Mouse (Mus musculus): ENCODE results near the gene Adora2b.

The Adora2b gene

DNA sequence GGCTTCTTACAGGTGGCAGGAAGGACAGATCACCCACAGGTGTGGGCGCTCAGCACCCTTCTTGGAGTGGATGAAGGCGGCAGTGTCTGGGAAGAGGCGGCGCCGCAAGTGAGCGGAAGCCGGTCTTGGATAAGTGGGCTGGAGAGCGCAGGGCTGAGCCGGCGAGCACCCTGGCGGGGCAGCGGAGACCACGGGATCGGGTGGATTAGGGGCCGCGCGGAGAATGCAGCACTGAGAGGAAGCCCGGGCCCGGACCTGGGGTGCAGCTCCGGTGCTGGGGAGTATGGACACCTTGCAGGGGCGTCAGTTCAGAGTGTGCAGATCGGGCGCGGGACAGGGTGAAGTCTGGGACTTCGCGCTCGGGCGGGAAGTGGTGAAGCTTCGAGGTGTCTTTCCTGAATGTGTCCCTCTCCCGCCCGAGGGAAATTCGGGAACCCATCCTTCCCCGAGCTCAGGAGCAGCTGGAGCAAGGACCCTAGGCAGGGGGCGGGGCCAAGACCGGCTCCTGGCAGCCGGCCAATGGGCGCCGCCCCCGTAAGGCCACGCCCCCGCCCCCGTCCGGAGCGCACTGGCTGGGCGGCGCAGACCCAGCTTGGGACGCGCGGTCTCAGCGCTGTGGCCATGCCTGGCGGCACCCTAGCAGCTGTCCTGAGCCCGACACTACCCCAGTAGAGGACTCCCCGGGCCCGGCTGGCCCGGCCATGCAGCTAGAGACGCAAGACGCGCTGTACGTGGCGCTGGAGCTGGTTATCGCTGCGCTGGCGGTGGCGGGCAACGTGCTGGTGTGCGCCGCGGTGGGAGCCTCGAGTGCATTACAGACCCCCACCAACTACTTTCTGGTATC, at the start of gene Adora2b:
Gene Adora2b (plus strand): TSS at position 584 of the 844 bp plus-strand sequence.
- CTCF ChIA-PET: no interaction called here

DNA sequence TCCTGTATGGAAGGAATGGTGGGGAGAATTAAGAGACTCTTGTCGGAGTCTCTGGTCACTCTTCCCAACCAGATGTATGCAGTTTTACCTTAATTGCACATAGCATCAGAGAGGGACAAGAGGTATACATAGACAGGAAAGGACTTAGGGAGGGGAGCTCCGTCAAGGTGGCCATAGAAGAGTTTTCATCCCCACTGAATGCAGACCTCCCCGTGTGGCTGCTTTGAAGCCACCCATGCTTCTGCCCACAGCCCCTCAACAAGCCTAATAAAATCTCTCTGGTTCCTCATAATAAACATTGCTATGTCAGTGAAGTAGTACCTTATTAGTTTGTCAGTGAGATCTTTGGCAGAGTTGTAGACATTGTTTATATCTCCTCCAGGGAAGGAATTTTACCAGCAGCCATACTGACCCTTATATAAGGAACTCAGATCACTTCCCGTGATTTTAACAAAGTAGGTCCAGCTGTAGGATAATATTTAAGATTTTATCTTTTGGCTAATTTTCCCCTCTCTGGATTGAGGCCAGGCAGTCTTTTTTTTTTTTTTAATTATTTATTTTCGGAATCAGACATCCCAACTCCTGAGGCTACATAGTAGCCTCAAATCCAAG, 47.8 kb upstream of the Adora2b start:
- CTCF ChIA-PET: no interaction called here

DNA sequence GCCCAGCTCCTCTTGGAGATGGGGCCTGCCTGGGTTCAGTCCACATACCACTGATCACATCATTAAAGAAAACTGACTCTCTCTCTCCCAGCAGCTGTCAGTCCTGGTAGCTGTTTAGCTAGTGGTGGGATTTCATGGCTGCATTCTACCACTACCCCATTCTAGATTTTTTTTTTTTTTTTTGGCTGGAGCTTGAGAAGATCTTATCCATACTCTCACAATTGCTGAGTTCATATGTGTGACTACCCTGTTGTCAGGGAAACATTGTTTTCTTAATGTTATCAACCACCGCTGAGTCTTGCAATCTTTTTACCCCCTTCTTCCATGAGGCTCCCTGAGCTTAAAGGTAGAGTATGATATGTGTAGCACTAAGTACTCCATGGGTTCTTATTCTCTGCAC, 46.1 kb upstream of the Adora2b start:
- CTCF ChIA-PET: no interaction called here

DNA sequence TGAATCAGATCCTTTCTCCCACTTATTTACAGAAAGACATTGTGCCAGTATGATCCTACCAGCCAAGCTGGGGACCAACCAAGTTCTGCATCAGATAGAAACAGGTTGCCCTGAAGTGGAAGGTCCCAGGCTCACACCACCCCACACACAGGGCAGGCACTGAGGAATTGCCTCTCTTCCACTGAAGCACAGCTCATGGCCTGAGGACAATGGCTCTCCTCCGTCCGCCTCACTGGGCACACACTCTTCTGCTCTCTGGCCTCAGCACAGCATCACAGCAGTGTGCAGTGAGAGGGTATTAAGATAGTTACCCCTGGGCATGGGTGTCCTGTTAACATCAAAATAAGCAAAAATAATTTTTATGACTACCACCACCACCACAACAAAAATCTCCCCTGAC, 39.7 kb upstream of the Adora2b start:
- CTCF ChIA-PET: no interaction called here

DNA sequence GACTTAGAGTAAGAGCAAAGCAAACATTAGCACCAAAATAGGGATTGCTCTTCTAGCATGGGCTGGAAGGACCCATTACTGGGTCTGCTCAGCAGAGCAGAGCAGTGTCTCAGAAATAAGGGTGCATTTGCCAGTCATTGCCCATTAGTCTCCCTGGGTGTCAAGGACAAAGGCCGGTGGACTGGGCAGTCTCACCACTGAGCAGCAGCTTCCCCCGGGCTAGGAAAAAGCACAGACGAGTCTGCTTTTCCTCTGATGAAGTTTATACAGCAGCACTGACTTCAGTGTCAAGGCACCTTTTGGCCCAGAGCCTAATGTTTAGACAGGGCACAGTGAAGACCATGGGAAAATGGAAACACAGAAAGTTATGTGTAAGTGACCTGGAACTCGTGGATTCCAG, 38.9 kb upstream of the Adora2b start:
- CTCF ChIA-PET: no interaction called here

DNA sequence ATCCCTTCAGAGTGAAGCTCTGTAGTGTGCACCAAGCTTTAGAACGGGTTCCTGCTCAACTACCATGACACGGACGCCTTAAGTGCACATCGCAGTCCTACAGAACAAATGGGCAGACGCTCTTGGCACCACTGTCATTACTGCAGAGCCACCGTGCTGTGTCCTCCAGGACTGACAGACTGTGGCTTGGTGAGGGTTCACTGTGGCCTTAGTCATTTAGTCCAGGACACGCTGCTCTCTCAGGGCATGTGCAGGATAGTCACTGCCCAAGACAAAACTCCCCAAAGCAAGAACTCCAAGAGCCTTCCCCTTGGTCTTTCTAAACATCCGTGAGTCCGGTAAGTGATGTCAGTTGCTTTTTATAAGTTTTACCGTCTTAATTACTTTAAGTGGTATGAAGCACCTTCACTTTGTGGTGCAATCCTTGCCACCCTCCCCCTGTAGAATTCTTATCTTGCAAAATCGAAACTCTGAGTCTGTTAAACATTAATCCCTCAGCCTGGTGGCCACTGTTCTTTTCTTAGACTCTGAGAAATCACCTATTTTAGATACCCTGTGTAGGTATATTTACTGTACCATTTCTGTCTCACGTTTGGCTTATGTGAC, 35.3 kb upstream of the Adora2b start:
- CTCF ChIA-PET: no interaction called here

DNA sequence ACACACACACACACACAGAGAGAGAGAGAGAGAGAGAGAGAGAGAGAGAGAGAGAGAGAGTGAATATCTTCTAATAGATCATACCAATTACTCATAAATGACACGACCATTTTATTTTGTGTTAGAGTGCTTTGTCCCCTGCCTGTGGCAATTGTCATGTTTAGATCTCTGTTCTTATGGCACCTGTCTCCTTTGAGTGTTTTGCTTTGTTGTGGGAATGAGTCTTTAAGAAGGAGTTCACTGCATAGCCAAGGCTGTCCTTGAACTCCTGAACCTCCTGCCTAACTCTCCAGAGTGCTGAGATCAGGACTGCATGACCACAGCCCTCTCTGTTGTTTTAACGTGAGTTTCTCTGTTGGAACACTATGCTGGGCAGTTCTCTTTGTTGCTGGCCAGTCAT, 33.7 kb upstream of the Adora2b start:
- CTCF ChIA-PET: no interaction called here

DNA sequence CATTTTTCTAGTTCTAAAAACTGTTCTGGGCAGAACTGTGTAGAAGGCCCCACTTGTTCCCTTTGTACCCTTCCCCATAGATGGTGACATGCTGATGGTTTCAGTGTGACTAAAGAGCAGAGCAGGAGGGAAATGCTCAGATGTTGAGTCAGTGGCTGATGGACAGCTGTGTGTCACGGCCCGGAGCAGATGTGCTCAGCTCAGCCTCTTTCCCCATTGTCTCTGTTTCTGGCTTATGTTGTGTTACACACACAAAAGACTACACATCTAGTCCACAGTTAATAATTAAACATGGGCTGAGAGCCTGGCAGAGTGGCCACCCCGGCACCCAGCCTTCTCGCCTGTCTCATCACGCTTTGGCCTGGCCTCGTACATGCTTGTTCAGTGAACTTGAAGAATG, 31.0 kb upstream of the Adora2b start:
- CTCF ChIA-PET: interaction anchor here (0.7 kb wide), 1 partner anchor 415 kb away, joined by 4 read pairs; no protein-coding TSS in a partner anchor

DNA sequence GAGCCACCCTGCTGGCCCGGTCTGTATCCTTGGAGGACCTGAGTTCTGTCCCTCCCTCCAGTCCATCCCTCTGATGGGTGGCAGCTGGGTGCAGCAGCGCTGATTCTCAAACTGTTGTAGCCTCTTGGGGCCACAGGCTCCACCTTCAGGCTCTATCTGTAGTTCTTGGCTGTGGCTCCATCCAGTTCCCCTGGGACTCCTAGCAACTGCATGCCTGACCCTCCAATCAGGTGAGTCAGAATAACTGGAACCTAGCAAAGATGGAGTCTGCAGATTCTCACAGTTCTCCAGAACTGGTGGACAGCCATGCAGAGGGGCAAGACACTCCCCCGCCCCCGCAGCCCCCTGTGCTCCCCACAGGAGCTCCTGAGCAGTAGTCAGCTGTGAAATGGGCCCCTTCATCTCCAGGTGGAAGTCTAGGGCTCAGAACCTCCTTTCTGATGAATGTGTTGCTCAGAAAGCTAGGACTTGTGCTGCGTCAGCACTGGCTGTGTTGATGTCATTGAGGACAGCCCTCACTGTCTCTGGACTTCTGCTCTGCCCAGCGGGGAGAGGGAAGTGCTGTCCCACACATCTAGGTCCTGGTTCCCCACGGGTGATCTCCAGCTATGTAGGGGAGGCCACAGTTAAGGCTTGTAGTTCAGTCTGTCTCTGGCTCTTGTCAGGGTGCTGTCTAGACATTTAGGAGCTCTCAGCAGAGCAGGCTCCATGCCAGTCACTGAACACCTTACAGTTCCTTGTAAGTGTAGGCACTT, 27.9 kb upstream of the Adora2b start:
- CTCF ChIA-PET: no interaction called here

DNA sequence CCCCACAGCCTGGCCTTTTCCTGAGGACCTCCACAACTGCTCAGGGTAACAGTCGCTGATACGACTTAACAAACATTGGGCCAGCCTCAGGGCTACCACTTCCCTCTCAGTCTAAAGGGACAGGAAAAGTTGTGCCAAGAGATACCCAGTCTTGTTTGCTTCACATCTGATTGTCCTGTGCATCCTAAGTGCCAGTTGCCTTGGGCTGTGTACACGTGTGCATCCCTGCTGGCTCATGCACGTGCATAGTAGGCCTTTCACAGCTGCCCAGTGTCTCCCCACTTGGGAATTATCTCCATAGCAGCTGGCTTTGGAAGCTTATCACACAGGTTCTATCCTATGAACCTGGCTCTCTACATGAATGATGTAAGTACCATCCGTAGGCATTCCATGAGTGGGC, 25.4 kb upstream of the Adora2b start:
- CTCF ChIA-PET: no interaction called here

DNA sequence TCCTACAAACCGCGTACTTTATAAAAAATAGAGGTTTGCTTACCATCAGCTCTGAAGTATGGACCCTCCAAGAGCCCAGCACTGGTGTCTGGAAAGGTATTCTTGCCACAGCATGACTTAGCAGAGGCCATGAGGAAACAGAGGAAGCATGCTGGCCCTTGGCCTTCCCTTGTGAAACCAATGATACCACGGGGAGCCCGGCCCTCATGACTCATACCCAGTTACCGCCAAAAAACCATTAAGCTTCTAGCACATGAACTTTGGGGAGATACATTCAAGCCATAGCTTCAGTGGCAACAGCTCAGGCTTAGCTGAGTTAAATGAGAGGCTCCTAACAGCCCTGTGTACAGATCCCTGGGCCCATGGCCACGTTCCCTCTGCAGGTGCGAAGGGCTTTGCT, 24.8 kb upstream of the Adora2b start:
- CTCF ChIA-PET: no interaction called here

DNA sequence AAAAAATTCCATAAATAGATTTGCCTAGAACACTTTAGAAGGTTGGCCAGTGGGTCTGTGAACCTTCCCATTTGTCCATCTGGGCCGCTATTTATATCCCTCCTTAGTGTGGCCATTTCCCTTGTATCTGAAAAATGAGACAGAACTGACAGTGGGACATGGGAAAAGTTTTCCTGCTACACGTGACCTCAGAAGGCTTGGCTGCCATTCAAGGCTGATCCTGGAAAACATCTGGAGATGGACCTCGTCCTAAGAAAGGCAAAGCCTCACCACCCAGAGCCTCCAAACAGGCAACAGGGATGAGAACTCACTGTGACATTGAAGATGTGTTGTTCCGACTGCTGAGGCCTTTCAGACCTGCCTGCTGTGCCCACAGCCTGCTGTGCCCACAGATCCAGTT, 24.0 kb upstream of the Adora2b start:
- CTCF ChIA-PET: no interaction called here

DNA sequence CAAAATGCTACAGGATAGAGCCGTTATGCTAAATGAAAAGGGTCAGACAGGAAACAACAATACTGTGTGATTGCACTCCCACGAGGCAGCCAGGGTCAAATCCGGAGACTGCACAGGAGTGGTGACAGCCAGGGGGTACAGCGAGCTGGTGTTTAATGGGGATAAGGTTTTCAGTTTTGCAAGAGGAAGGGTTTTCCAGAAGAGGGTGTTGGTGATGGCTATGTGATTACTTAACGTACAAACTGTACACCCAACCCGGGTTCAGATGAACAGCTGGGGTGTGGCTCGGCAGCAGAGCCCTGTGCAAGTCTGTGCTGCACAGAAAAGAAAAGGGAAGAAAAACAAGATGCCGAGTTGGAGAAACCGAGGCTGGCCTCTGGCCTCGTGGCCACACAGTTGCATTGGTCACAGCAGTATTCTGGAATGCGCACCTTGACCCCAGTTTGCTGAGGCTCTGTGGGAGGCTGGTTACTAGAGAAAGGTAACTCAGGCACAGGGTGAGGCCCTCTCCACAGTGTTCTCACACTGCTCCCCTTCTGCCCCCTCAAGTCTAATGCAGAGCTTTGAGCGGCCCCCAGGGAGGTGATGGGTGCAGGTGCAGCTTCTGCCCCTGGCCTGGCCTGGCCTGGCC, 8.0 kb upstream of the Adora2b start:
- CTCF ChIA-PET: no interaction called here

DNA sequence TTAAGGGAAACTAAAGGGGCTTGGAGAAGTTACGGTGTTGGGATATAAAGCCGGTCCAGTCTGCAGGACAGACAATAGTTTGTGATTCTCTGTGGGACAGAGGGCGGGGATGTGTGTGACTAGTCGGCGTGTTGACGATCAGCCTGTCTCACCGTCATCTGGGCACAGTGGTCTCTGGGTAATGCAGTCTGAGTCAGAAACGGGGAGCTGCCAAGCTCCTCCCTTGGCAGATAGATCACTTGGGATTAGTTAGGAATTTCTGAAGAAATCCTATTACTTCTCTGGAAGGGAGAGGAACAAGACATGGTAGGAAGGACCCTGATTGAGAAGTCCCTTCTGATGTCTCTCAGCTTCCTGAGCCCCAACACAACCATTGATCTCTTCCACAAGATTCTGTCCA, 4.9 kb upstream of the Adora2b start:
- CTCF ChIA-PET: no interaction called here

DNA sequence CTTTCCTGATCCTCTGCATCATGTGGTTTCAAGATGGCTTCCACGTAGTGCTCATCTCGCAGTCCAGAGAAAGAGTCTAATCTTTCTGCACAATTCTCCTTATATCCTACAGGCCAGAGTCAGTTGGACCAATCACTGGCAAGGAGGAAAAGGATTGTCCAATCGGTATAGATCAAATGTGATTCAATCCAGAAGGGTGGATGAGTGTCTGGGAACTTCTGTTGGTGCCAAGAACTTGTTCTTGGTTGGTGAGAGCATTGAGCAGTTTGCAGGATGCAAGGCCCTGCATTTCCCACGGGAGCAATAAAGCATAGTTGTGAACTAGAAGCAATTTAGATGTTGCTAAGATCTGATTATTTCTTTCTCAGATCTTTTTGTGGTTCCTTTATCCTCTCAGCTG, 4.3 kb upstream of the Adora2b start:
- CTCF ChIA-PET: no interaction called here

DNA sequence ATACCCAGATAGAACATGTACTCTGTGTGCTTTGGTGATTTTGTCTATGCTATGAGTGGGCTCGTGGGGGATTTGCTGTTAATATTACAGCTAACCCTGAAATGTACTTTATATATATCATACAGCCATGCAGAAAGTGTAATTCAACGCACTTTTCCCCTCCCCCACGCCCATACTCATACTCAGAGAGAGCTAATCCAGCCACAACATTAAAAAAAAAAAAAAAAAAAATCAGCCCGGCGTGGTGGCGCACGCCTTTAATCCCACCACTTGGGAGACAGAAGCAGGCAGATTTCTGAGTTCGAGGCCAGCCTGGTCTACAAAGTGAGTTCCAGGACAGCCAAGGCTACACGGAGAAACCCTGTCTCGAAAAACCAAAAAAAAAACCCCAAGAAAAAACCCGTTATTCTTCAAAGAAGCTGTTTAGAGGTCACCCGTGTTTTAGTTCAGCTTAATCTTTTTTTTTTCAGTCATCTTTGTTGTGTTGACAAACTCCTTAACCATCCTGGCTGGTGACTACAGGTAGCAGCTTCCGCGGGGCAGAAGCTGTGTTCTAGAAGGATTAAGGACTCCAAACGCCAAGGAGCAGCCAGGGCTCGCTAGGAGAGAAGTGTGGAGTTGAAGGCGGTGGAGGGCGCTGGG, 904 bp upstream of the Adora2b start:
- CTCF ChIA-PET: interaction anchor here (0.6 kb wide), 1 partner anchor 58 kb away, joined by 3 read pairs; no protein-coding TSS in a partner anchor

DNA sequence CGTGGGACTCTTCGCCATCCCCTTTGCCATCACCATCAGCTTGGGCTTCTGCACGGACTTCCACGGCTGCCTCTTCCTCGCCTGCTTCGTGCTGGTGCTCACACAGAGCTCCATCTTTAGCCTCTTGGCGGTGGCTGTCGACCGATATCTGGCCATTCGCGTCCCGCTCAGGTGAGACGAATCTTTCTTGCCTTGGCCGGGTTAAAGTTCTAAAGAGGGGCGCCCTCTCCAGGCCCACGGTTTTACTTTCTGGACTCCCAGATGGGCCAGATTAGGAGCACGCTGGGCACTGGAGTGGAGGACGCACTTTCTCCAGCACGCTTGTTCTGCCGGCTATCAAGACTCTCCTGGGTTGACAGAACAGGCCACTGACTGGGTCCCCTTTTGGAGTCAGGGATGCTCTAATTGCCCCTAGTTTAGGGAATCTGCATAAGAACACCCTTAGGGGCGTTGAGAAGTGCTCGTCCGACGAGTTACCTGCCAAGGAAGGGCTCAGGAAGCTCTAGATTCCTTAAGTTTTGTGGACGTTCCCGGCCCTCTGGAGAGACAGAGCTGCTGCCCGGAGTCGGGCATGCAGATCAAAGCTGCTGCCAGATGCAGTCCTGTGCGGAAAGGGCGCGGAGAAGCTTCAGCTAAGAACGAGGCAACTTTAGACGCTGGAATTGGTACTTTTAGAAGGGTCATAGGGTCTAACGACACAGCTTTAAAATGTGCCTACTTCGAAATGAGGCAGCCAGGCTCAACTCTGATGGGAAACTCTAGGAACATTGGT, 668 bp downstream of the Adora2b start:
- CTCF ChIA-PET: interaction anchor here (0.5 kb wide), 1 partner anchor 115 kb away, joined by 4 read pairs; no protein-coding TSS in a partner anchor

DNA sequence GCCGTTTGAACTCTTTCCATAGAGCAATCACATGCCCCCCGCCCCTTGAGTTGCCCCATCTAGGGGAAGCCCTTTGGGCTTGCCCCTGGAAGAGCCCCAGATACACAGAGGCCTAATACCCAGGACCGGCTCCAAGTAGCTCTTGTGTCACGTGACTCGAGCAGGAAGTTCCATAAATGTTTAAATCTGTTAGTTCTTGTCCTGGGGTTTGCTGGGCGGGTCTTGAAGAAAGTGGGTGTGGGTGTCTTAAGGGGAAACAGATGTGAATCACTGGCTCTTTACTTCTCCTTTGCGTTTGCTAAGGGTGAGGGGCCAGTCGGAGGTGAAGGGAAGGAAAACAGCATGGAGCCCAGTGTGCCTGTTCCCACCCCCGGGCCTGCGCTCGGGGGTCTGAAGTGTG, 2.3 kb downstream of the Adora2b start:
- CTCF ChIA-PET: no interaction called here

DNA sequence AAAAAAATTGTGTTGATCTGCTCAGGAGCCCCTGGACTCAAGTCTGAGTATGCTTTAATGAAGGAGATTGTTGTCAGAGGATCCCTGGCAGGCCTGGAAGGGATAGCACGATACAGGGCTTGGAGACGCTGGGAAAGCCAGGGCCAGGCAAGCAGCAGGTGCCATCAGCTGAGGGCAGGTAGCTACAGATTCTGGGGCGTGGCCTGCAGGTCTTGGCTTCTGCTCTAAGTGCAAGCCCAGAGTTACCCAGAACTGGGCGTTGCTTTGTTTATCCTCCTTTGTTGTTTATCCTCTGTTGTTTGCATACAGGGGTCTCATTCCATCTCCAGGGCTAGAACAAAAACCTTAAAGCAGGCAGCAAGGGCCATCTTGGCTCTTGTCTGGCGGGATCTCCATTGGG, 4.6 kb downstream of the Adora2b start:
- CTCF ChIA-PET: no interaction called here

DNA sequence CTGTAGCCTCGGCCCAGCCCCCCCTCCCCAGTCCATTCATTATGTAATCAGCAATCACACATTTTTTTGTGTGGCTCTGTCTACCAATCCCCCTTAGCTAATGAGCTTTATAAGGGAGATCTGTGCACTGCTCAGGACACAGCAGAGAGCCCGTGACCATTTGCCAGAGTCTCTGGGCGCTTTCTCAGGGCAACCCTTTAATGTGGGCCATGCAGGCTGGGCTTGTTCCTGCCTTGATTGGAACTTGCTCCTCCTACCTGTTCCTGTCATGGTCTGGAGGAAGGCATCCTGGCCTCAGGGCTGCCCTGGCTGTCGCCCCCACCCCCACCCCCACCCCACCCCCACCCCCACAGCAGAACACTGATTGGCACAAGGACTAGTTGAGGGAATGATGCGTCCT, 10.4 kb downstream of the Adora2b start:
- CTCF ChIA-PET: no interaction called here

DNA sequence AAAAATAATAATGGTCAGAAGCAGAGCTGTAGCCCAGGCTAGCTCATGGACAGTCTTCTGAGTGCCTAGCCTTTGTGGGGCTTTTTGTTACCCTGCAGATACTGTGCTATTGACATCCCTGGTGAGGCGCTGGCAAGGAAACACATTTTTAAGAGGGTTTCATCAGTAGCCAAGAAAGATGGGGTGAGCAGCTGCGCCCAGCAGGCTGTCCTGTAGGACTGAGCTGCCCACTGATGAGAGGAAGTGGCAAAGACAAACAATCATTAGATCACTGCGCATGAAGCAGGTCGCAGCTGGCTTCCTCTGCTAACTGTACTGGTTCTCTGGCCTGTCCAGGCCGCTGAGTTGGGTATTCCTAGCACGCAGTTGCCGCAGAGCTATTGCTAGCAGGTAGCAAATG, 14.8 kb downstream of the Adora2b start:
- CTCF ChIA-PET: no interaction called here
